13 mouse cellular contexts compared by ENCODE assay signal in genomic region chr7:63929080-63929479, GRCm38 (mm10). TPM values are rescaled to one million over a fixed set of nuclear protein-coding genes. Genes with fewer than 3 reads are reported as not detected.
DNase-seq lines count a peak whose midpoint lies in the region; ATAC-seq and TF ChIP-seq lines count a peak whose summit lies in the region.
"Had no signal": no experiment of that assay in that cellular context is flagged by ENCODE, and none has a peak within 500 bp of the region (broad histone marks: within the 10 kb centered on the region; RNA-seq: fewer than 3 reads in every experiment).

No protein-coding gene starts in this region.

- DNase-seq in kidney, adult 8-10 months = peak; percentile 79
- DNase-seq in kidney, postnatal 4 days = no peak
- DNase-seq in c-Kit-positive CD71-positive TER-119-negative erythroid progenitor cells, embryonic 14.5 days (ENCODE audit: low read depth) = peak; percentile 55
- DNase-seq in heart, postnatal 10 days = peak; percentile 77 to 78
- no peak for DNase-seq in liver, postnatal 0 days
- DNase-seq in layer of hippocampus, postnatal 10 days (ENCODE audit: low spot score in 2 of 2) = no peak
- DNase-seq: thymus, postnatal 36 days had no signal

- H3K4me3 ChIP-seq in liver, postnatal 0 days (ENCODE audit: low read depth, low read length) = no peak overlapping the region
- H3K4me3 ChIP-seq: forebrain, embryonic 13.5 days; hindbrain, embryonic 13.5 days had no signal

- no peaks in the 10 kb centered on the region for H3K9me3 ChIP-seq in liver, postnatal 0 days (ENCODE audit: low read length)
- H3K9me3 ChIP-seq: forebrain, embryonic 13.5 days; G1E; hindbrain, embryonic 13.5 days had no signal

- WGBS in liver, postnatal 0 days (ENCODE audit: insufficient replicate concordance) = 53% methylated on average over 4 of the region's 4 CpGs

- no peaks in the 10 kb centered on the region for H3K27me3 ChIP-seq in liver, postnatal 0 days (ENCODE audit: insufficient read depth, low read length)
- H3K27me3 ChIP-seq: forebrain, embryonic 13.5 days; hindbrain, embryonic 13.5 days had no signal

- H3K9ac ChIP-seq in liver, postnatal 0 days (replicated peaks) = 0 out of 2 replicates have a peak overlapping the region, but pooled peaks have one; percentile 2
- H3K9ac ChIP-seq: forebrain, embryonic 13.5 days; hindbrain, embryonic 13.5 days had no signal

- TF ChIP-seq CTCF in liver, postnatal 0 days (IDR thresholded peaks at IDR 0.05; ENCODE audit: low read depth) = no peak

- peak overlapping the region; percentile 46 for H3K27ac ChIP-seq in liver, postnatal 0 days (ENCODE audit: low read depth)
- H3K27ac ChIP-seq: forebrain, embryonic 13.5 days; hindbrain, embryonic 13.5 days had no signal

- intact Hi-C loops in heart, postnatal 10 days (cut with DNase I) = no loop called here

- H3K4me1 ChIP-seq in liver, postnatal 0 days (ENCODE audit: insufficient read depth) = peaks cover 78% of the 10 kb centered on the region

- no peaks in the 10 kb centered on the region; the same call in 1 of the 2 replicates for H3K36me3 ChIP-seq in liver, postnatal 0 days (replicated peaks; ENCODE audit: insufficient read depth, low read length)
- H3K36me3 ChIP-seq: hindbrain, embryonic 13.5 days had no signal

- H3K4me2 ChIP-seq in liver, postnatal 0 days (ENCODE audit: low read depth, low read length) = peak overlapping the region; percentile 24
- H3K4me2 ChIP-seq: forebrain, embryonic 13.5 days; hindbrain, embryonic 13.5 days had no signal

- peak; percentile 71 for TF ChIP-seq EP300 in liver, postnatal 0 days (IDR thresholded peaks at IDR 0.05; ENCODE audit: low read depth)

- peak; percentile 16; the same call in 1 of the 2 replicates for ATAC-seq in liver, postnatal 0 days
- no peak for ATAC-seq in monocyte, adult 5-6 weeks (replicated peaks; ENCODE audit: insufficient number of reproducible peaks, low FRiP score, low TSS enrichment, poor library complexity, severe bottlenecking)
- ATAC-seq: forebrain, embryonic 13.5 days; midbrain, embryonic 16.5 days had no signal

RNA-seq across cellular contexts. Expression of gene Klf13, which starts 9.6 kb away (rescaled TPM):
- total RNA-seq in heart, postnatal 10 days (2021) = 10 to 100 TPM; 63.9 to 96.0 TPM
- 25.5 and 25.7 TPM in 2 replicates for polyA plus RNA-seq in liver, postnatal 0 days (2015; fragmentation: Nextera tagmentation; extraction: Ambion mirVana)
- 106 to 183 TPM (median 115 TPM) in 3 replicates for total RNA-seq in monocyte, adult 5-6 weeks (2017)
- total RNA-seq in layer of hippocampus, postnatal 10 days (2021) = 100 to 1,000 TPM; 129 to 136 TPM

RNA-seq across cellular contexts. Expression of gene E030018B13Rik, which starts 12.4 kb away (rescaled TPM):
- not detected for total RNA-seq in heart, postnatal 10 days (2021)
- 0.14 TPM in 1 of 2 replicates, not detected in the other for polyA plus RNA-seq in liver, postnatal 0 days (2015; fragmentation: Nextera tagmentation; extraction: Ambion mirVana)
- total RNA-seq in monocyte, adult 5-6 weeks (2017) = 0.58 TPM in 1 of 3 replicates, not detected in the others
- total RNA-seq in layer of hippocampus, postnatal 10 days (2021) = not detected
- total RNA-seq: G1E had no signal
- polyA plus RNA-seq: G1E; hindbrain, embryonic 13.5 days; limb, embryonic 11.5 days; midbrain, embryonic 16.5 days had no signal

Comparison
In these comparisons a context has a peak if more than half of its experiments do, and no peak if none do; other contexts are left out.
1. DNase-seq: peak in kidney, adult 8-10 months (2 of 2), c-Kit-positive CD71-positive TER-119-negative erythroid progenitor cells, embryonic 14.5 days (single experiment) and heart, postnatal 10 days (2 of 2); none in kidney, postnatal 4 days (0 of 2), liver, postnatal 0 days (single experiment) and layer of hippocampus, postnatal 10 days (0 of 2).